Mouse (Mus musculus): Measurements from ENCODE around the gene Yeats4.
"Not testable (repeated sequence)": the region's sequence is repeated elsewhere in the genome, so short reads cannot be mapped to it uniquely, and the experiment has no call there.

Gene Yeats4

DNA sequence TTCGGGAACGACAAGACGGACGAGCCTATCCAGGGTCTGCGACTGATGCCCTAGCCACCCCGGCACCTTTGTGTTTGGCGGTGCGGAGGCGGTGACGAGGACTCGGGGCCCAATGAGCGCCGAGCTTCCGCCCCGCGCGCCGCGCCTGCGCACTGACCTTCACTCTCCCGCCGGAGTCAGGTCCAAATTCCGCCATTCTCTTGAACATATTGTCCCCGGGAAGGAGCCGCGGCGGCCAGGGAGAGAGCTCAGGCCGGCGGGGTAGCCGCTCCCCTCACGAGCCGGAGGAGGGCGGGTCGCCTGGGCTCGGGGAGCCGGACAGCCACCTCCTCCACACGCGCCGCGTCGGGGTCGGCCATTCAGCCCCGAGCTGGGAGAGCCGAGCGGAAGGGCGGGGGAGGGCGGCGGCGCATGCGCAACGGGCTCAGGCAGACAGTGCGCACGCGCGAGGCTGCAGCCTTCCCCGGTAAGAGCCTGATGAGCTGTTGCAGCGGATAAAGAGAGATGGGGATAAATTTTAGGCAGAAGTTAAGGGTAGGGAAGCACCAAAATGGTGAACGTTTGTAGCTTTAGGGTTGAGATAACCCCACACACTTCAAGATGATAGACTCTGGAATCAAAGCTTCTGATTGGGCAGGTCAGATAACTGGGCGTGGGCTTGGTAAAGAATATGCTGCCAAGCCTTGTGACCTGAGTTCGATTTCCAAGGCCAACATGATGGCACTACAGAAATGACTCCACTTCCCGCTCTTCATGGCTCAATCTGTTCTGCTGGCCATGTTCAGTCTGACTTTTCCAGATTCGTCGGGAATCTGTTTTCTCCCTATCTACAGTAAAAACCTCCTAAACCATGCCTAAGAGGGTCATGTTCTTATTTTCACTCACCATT is at the start of gene Yeats4:
Gene Yeats4 (minus strand): TSS at position 406 of the 889 bp plus-strand sequence.
- peak; percentile 100 for DNase-seq

DNA sequence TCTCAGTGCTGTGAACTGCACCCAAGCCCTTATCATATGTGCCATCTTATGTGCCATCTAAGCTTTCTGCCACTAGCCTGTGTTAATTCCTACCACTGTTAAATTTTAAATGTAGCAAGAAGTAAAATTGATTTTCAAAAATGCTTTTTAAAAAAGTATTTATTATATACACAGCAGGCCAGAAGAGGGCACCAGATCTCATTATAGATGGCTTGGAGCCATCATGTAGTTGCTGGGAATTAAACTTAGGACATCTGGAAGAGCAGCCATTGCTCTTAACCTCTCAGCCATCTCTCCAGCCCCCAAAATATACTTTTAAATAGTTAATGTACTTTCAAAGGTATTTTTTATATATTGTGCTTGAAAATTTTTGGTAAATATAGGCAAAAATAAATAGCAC is 47.7 kb upstream of the Yeats4 start:
- DNase-seq: peak; percentile 11

DNA sequence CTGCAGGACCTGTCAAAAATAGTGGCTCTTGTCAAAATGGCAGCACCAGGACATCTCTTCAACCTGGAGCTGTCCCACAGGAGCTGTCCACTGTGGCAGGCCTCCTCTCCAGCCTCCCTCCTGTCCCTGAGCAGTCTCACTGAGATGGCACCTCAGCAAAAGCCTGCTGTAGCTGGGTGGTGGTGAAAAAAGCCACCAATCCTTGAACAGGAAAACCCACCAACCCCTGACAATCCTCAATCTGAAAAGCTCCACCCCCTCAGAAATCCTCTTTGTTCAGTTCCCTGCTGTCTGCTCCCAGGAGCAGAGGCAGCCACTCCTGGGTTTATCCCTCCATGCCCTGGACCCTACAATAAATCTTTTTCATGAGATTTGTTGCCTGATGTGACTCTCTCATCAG is 35.6 kb upstream of the Yeats4 start:
- peak; percentile 13 for DNase-seq

DNA sequence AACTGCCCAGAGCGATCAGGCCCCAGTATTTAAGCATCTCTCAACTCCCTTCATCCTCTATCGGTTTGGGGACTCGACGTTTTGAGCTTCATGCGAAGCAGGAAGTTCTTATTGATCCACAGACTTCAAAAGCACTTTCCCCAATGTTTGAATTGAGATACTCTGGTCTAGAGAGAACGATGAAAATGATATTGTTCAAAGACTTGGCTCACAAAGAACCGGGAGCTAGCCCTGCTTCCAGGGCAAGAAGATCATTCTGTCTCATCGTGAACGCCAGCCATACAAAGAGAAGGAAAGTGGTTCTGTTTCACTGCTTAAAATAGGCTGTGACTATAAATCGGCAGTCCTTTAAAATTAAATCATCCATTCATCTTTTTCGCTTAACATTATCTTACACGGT is 14.3 kb upstream of the Yeats4 start, which contains the start of gene 9530003J23Rik:
Gene 9530003J23Rik (minus strand): TSS at position 101 of the 400 bp plus-strand sequence.
- peak; percentile 45 for DNase-seq

DNA sequence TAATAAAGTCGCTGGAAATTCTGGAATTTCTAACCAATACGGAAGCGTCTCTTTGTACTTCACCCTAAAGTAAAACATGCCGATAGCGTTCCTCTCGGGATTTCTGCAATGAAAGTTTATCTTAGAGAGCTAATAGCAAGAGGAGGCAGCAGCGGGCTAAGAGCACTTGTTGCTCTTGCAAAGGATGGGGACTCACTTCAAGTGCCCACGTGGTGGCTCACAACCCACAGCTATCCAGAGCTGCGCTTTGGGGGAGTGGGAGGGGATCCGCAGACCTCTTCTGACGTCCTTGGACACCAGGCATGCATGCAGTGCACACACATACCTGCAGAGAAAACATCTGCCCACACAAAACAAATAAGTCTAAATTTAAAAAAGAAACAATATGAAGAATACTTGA is 11.6 kb upstream of the Yeats4 start:
- DNase-seq: peak; percentile 67

DNA sequence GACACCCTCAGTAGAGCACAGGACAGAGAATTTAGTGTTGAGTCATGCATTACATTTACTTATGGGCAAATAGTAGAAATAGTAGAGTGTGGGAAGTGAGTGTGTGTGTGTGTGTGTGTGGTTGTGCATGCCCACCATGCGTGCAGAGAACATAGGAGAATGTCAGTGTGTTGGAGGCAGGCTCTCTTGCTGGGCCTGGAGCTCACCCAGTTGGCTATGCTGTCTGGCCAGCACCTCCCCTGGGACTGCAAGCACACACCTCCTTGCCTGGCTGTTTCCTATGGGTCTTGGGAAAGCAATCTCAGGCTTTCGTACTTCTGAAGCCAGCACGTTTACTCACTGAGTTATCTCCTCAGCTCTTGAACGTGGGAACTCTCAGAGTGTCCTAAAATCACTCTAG is 10.5 kb upstream of the Yeats4 start:
- peak; percentile 79 for DNase-seq

DNA sequence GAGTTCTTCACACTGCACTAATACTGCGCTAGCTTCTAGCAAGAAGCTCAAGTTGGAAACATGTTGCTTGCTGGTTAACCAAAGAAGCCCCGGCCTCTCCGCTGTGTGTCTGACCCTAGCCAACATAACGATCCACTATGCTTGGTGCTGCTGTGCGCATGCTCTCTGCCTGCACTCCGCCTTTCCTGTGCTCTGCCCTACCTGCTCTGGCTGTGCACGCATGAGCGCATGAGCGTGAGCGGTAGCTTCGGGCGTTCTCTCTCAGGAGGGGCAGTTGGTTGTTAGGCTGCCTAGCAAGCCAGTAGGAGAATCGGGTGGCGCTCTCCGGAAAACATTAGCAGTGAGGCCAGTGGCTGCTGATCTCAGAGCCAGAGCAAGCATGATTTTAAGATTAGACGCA is 5.5 kb upstream of the Yeats4 start:
- peak; percentile 80 for DNase-seq

DNA sequence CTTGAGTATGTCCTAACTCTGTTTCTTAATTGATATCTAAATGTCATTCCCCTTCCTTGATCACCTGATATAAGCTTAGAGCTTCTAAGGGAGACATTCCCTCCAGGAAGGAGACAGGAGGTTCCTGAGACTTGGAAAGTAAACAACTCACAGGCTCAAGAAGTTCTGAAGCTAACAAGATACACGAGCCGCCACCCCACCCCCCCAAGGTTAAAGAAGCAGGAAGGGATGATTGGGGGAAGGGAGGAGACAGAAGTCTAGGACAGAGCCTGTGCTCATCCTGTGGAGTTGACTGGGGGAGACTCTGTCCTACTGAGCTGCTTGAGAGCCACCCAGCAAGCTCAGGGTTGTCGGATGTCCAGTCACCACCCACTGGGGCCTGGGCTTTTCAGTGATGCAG is 1.7 kb upstream of the Yeats4 start:
- no peak for DNase-seq

DNA sequence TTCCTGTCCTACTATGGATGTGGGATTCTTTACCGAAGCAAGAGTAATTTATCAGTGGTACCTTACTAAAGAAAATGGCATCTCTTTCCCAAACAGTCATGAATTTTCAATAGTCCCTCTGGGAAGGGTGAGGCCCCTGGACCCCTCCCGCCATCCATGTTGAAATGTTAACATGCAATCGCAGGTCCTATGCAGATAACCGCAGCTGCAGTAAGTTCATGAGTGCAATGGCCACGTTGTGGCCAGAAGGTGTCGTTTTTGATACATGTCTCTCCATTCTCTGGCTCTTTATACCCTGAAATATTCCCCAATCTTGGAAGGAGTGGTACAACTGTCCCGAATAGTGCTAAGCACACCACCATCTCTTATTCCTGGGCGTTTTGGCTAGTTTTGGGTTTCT is 787 bp upstream of the Yeats4 start:
- peak; percentile 84 for DNase-seq

DNA sequence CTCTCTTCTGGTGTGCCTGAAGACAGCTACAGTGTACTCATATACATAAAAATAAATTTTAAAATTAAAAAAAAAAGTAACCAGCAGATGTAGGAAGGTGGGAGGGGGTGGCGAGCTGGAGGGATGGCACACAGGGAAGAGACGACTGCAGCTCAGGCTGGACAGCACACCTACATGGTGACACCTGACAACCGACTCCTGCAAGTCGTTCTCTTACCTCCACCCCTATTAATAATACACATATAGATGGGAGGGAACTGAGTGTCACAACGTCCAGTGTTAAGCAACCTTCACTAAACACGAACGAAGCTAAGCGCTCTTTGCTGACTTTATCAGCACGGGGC is 577 bp downstream of the Yeats4 start:
- DNase-seq: no peak

DNA sequence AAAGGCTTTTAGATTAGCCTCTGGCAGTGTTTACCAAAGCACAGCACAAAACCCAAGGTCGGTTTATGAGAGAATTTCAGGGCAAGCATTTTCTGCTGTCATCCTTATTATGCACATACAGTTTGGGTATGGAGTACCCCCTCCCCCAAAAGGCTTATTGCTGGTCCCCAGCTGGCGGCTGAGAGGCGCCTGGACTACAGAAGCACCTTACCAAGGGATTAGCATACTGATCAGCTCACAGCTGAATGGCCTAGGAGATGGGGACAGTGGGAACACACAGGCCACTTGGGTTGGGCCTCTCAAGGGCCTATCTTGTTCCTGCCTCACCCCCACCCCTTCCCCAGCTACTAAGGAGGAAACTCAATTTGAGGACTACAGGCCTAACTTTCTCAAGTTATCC is 1.5 kb downstream of the Yeats4 start:
- DNase-seq: no peak

DNA sequence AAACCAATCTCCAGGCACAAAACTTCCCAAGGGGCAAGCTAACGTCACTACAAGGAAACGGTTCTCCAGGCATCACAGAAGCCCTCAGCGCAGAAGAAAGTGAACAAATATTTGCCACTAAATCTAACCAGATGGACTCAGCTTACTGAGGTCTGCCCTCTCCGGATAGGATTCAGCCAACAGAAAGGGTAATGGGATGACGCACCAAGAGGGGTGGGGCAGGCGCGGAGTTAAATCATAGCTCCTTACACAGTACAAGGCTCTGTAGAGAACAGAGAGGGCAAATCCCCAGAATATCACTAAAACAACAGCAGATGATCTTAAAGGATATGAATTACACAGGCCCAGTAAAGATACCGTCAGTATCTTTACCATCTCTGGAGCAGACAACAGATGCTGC is 6.0 kb downstream of the Yeats4 start:
- no peak for DNase-seq

DNA sequence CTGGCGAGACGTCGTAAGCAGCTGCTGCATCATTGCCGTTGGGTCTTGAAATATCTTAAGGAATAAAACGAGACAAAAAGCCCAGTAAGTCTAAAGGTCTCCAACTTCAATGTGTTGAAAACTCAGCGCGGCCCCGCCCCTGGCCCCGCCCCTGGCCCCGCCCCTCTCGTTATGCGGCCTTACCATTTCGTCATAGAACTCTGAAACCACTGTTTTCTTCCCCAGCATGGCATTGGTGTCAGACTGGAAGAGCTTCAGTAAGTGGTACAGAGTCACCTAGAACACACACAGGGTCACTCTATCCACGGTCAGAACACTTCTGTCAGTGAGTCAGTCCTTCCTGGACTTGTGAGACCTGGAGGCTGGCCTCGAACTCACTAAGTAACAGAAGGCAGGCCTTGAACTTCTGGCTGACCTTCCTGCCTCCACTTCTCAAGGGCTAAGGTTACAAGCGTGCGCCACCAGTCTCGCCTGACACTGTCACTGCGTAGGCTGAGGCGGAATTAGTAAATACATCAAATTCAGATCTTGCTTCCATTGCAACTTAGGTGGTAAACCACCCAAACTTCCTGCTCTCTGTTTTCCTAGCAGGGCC is 7.0 kb downstream of the Yeats4 start:
- DNase-seq: no peak

DNA sequence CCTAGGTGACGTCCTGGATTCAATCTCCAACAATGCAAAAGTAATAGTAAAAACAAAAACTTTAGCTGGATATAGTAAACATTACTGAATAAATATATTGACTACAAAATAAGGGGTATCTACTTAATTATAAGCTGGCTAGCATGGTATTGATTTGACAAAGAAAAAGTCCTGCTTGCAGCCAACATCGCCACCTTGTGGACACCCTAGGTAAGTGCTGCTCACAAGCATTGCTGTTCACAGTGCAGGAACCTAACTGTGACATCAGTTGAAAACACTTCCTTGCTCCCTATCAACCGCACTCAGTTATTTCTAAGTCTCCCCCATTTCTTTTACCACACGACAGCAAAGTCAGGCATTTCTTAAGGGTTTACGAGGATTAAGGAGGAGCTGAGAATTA is 7.5 kb downstream of the Yeats4 start:
- DNase-seq: no peak

DNA sequence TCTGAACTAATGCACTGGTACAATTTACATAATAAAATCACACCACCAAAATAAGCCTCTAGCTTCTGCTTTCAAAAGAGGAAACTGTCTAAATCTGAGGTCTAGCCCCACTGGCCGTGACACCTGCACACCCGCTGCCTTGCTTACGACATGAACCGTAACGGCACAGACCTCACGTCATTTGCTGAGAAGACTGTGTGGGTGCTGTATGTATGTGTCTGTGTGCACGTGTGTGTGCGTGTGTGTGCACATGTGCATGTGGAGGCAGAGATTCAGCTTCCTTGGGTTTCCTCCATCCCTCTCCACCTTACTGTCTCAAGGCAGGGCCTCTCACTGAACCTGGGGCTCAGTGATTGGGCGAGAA is 8.2 kb downstream of the Yeats4 start:
- DNase-seq: no peak

DNA sequence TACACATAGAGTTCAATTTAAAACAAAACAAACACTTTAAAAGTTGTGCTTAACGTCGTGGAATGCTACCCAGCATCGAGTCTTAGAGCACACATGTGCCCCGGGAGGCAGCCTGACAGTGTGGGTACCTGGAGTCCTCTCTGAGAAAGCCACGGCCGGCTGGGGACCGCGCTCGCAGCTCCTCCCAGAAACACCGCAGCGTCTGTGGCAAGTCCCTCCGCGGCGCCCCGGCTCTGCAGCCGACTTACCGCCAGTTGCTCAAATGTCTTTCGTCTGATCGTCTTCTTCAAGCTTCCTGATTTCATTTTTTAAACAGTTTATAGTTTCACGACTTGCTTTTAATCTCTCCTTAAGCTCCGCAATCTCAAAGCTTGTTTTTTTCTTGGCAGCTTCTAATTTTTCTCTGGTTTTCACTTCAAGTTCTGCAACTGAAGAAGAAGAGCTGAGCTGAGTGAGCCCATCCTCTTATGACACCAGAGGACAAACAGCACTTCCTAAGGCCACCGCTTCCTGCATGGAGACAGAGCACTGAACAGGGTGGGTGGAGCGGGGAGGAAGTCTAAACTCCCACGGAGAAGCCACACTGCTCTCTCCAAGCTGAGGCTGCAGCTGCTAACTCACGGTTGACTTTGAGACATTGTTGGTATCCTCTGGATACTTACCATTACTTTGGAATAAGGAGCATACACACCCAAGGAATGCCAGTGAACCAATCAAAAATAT is 8.7 kb downstream of the Yeats4 start:
- no peak for DNase-seq

DNA sequence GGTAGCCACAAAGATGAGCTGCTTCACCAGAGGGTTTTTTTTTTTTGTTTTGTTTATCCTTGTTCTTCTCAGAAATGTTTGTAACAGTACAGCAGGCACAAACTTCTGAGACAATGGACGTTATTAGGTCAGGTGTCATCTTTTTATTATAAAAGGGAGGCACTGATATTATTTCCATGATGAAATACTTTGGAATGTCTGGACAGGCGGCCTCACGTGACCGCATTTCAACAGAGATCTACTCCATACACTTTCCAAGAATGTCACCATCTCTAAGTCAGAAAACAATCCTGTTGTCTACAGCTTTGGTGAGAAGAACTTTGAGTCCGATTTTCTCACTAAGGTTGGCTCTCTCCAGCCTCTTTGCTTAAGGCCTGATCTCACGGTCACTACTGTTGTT is 13.3 kb downstream of the Yeats4 start:
- no peak for DNase-seq

DNA sequence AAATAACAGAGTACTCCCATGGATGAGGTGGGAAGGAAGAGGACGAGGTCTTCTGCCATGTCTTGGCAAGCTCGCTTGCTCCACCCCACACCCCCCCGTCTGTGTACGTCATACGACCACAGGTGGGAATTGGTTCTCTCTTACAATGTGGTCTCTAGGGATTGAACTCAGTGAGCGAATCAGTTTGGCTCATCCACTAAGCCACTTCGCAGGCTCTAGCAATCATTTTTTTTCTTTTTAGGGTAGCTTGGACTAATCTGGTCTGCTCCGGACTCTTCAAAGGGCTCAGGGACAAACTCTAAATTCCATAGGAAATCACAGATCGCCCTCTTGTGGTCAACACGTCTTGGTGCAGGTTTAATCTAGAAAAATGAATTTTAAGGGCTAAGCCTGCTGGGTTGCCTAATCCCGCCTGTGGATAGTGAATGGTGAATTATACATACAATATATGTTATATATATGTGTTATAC is 14.8 kb downstream of the Yeats4 start:
- no peak for DNase-seq

DNA sequence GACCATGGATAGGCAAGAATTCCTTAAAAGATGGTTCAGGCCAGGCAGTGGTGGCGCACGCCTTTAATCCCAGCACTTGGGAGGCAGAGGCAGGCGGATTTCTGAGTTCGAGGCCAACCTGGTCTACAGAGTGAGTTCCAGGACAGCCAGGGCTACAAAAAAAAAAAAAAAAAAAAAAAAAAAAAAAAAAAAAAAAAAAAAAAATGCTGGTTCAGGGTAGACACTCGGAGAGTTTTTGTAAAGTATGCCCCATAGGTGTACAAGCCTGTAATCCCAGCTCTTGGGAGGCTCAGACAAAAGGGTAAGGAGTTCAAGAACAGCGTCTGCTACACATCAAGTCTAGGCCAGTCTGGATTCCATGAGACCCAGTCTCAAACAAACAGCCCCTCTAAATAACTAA is 15.5 kb downstream of the Yeats4 start:
- DNase-seq: not testable (repeated sequence)

DNA sequence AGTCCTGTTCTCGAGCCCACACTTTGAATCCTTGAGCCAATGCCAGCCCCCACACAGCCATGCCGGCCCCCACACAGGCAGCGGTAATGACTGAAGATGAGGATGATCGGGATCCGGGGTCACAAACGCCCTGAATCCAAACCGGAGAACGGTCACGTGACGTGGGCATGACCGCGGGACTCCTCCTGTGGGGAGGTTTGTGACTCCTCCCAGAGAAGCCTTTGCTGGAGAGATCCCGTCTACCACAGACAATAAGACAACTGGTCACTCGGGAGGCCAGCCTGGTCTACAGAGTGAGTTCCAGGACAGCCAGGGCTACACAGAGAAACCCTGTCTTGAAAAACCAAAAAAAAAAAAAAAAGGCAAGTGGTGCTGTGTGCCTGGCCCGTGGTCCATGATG is 16.1 kb downstream of the Yeats4 start:
- DNase-seq: no peak

DNA sequence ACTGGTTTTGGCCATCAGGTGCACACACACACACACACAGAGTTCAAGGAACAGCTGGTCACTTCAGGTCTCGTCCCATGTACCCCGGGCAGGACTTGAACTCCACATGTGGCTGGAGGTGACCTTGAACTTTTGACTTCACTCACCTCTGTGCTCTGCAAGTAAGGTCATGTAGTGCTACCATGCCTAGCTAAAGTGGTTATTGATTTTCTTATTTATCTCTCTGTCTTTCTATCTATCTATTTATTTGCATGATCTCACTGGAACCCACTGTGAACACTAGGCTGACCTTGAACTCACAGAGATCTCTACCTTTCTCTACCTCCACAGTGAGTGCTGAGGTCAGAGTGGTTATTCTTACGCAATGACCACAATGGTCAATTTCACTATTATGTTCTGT is 18.2 kb downstream of the Yeats4 start:
- no peak for DNase-seq

DNA sequence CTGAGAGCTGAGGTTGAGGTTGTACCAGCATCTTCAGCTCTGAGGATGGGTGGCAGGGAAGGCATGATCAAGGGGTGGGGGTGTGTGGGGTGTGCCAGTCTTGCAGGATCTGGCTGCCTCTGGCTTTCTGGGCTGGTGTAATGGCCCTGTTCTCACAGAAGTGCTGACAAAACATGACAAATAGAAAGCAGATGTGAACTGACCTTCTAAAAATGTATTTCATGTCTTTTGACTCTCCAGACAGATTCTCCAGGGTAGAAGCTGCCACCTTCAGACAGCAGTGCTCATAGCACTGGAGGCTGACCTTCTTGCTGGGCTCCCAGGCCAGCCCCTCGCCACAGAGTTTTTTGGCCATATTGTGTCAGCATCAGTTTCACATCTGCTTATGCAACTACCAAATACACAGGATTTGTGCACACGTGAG is 20.7 kb downstream of the Yeats4 start:
- no peak for DNase-seq

DNA sequence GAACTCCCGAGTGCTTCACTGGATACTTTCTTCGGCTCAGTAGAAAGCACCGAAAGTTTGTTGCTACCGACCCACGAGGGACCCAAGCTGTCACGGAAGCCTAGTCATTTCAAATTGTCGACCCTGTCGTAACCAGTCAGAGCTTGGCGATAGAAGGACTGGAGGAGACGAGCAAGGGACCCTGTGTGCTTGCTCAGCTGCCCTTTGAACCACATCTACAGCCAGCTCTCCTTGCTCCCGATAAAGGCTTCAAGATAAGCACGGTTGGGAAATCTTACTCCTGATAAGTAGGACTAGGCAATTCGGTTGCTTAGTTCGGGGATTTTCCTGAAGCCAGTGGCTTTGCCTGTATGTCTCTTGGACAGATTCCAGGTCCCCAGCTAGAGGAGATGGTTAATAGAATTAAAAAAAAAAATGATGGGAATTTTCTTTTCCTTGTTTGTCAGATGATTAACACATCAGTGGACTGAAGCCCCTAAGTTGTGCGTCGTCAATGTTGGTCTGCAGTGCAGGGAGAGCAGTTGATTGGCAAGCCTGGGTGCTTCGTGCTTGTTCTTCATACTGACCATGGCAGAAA is 21.2 kb downstream of the Yeats4 start:
- no peak for DNase-seq

DNA sequence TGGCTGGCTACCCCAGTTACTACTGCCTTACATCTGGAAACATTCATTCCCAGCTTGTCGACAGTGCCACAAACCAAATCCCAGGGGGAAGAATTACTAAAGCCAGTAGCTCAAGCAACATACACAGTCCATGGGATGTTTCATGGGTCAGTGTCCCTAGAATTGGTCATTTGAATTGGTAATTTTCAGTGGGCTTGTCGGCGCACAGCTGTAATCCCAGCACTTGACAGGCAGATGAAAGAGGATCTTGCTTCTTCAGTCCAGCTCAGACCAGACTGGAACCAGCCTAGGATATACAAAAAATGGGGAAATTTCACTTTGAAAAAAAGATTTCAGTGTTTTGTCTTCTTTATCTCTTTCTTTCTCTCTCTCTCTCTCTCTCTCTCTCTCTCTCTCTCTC is 24.6 kb downstream of the Yeats4 start:
- no peak for DNase-seq
